Mouse (Mus musculus) liver, embryonic 13.5 days (tissue): ENCODE results near the gene Gm47791. TPM values are rescaled to one million over a fixed set of nuclear protein-coding genes. Genes with fewer than 3 reads are reported as not detected.

ENCODE experiments used
- ATAC-seq: fragments of 200-750 bp; cut with Nextera tagmentation; 2 replicates; pipeline ENCODE4 v1.8.0; 2017; ENCODE audit warnings: low read depth, mild to moderate bottlenecking, moderate number of reproducible peaks, moderate library complexity
- DNase-seq: peaks from one replicate; pipeline ENCODE4 v3.0.0; 2022
- H3K27ac ChIP-seq: fragments of 300-500 bp; sonication (generic); 2 replicates; pipeline ENCODE4 v1.5.1; 2015; ENCODE audit warnings: moderate library complexity, mild to moderate bottlenecking, inconsistent platforms
- H3K27me3 ChIP-seq: fragments of 300-500 bp; sonication (generic); 2 replicates; pipeline ENCODE4 v1.6.1; 2015; ENCODE audit warnings: mild to moderate bottlenecking, inconsistent platforms
- H3K36me3 ChIP-seq: fragments of 300-500 bp; sonication (generic); 2 replicates; pipeline ENCODE4 v1.6.1; 2015; ENCODE audit warnings: mild to moderate bottlenecking, inconsistent platforms
- H3K4me1 ChIP-seq: fragments of 300-500 bp; sonication (generic); replicated peaks from 2 replicates; pipeline ENCODE4 v1.6.1; 2015; ENCODE audit warnings: inconsistent platforms
- H3K4me2 ChIP-seq: fragments of 300-500 bp; sonication (generic); 2 replicates; pipeline ENCODE4 v1.6.1; 2015; ENCODE audit warnings: inconsistent platforms, mild to moderate bottlenecking, moderate library complexity
- H3K4me3 ChIP-seq: fragments of 300-500 bp; sonication (generic); replicated peaks from 2 replicates; pipeline ENCODE4 v1.5.1; 2015; ENCODE audit warnings: mild to moderate bottlenecking, inconsistent platforms
- H3K9ac ChIP-seq: fragments of 300-500 bp; sonication (generic); 2 replicates; pipeline ENCODE4 v1.6.1; 2015; ENCODE audit warnings: mild to moderate bottlenecking, inconsistent platforms
- H3K9me3 ChIP-seq: fragments of 300-500 bp; sonication (generic); replicated peaks from 2 replicates; pipeline ENCODE4 v1.6.1; 2016; ENCODE audit warnings: inconsistent platforms
- WGBS: fragments of 180-500 bp; shearing (Covaris S2); methylation state at CpG from one replicate; pipeline ENCODE4 v1.1.7; 2015; ENCODE audit not compliant: insufficient replicate concordance; 5-methylcytosine and 5-hydroxymethylcytosine counted together
- polyA plus RNA-seq: library from polyadenylated mRNA; unstranded; fragments of >200 nt; fragmentation: Nextera tagmentation; extraction: Ambion mirVana; gene quantifications from 2 replicates; pipeline ENCODE4 v1.2.1, GENCODE M21; 2015

Gene Gm47791
- polyA plus RNA-seq: not detected in 2 replicates

DNA sequence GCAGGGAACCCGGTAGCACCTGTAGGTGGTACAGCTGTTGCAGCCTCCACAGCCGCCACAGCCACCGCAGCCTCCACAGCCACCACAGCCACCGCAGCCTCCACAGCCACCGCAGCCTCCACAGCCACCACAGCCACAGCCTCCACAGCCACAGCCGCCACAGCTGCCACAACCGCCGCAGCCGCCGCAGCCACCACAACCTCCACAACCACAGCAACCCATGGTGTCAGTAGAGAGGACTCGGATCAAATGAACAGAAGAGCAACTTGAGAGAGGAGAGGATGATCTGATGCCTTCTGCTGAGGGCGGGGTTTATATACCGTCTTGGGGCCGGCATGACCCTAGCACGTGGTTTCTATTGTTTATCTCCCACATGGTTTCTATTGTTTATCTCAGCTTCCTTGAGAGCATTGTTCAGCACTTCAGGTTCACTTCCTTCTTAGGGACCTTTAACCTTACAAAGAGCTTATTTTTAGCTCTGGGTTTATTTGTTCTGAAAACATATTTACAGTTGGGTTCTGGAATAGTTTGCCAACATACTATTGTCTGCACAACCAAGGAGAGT, at the start of gene Gm47791:
Gene Gm47791 (minus strand): TSS at position 222 of the 565 bp plus-strand sequence.
- DNase-seq (no peak), ATAC-seq (0 out of 2 replicates have a peak, but pooled peaks have one; percentile 12)
- Histone ChIP-seq H3K9me3 (no peaks in the 10 kb centered on the region), H3K27ac (no peak within 1 kb of the TSS), H3K4me1 (no peaks in the 10 kb centered on the region), H3K4me2 (no peak within 1 kb of the TSS), H3K27me3 (no peaks in the 10 kb centered on the region), H3K4me3 (no peak within 1 kb of the TSS), H3K36me3 (no peaks in the 10 kb centered on the region), H3K9ac (no peak within 1 kb of the TSS)
- 63% methylated on average over 15 of the region's 15 CpGs for WGBS

DNA sequence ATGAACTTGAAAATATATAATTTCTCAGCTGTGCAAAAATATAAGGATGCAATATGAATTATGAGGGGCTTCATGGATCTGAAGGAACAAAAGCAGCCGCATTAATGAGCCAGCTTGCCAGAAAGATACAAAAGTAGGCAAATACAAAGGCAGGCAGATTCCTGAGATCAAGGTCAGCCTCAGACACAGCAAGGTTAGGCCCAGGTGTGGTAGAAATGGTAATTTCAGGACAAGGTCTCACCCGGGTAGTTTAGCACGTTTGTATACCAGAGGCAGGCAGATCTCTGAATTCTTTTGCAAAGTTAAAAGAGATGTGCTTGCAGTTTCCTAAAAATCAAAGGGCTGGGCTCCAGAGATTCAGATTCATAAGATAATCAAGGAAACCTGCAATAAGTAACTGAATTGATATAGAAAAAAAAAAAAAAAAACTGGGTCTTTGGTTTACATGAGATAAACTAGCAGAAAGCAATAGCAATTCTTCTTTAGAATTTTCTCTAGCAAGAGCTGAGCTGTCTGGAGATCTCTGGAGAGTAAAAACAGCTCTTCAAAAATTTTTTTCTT, 49.7 kb upstream of the Gm47791 start:
- no peak for DNase-seq
- H3K36me3 ChIP-seq: no peaks in the 10 kb centered on the region
- H3K9ac ChIP-seq: peak overlapping the region; percentile 70
- H3K27me3 ChIP-seq: no peaks in the 10 kb centered on the region
- no peaks in the 10 kb centered on the region for H3K9me3 ChIP-seq
- ATAC-seq: no peak
- H3K4me1 ChIP-seq: peaks cover 92% of the 10 kb centered on the region
- H3K4me2 ChIP-seq: peak overlapping the region; percentile 61
- 63% methylated on average over 3 of the region's 3 CpGs for WGBS
- peak overlapping the region; percentile 94 for H3K27ac ChIP-seq
- peak overlapping the region; percentile 44 for H3K4me3 ChIP-seq

DNA sequence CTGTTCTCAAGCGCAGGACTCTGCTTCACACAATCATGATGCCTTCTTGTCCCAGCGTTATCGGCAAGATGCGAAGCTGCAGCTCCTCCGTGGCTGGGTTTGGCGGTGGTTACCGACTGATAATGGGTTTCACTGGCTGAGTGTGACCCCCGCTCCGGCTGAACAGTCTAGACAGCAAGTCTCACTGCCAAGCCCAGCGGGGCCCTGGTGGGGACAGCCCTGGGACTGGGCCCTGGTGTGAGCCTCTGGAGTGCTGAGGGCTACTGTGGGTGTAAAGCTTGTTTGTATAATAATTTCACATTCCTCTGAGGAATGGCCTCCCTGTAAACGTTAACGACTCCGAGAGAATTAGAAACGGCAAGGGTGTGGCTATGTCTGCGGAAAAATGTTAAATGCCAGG, 49.1 kb upstream of the Gm47791 start:
- peak; percentile 74 for ATAC-seq
- WGBS: 26% methylated on average over 15 of the region's 15 CpGs
- Histone ChIP-seq H3K4me3 (peak overlapping the region; percentile 44), H3K27ac (peak overlapping the region; percentile 94), H3K27me3 (no peaks in the 10 kb centered on the region), H3K4me2 (peak overlapping the region; percentile 61), H3K36me3 (no peaks in the 10 kb centered on the region), H3K9ac (peak overlapping the region; percentile 70), H3K9me3 (no peaks in the 10 kb centered on the region), H3K4me1 (peaks cover 93% of the 10 kb centered on the region)
- DNase-seq: peak; percentile 87

DNA sequence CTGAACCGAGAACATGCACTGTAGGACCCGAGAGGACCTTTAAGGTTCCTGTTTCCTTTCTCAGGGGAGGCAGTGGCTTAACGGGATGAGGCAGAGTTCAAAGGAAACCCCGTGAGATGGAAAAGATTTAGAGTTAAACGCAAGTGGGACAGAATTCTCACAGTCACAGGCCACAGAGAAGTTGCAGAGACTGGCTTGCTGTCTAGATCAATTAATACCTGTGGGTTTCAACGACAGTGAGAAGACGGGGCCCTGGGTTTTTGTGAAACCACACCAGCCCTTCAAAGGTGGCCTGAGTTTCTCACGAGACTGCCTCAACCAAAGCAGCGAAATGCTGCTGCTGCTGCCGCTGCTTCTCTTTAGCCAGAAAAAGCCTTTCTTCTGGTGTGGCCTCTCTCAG, 48.3 kb upstream of the Gm47791 start:
- no peak for DNase-seq
- Histone ChIP-seq H3K4me3 (no peak overlapping the region), H3K36me3 (no peaks in the 10 kb centered on the region), H3K9ac (peak overlapping the region; percentile 70), H3K4me2 (peak overlapping the region; percentile 61), H3K9me3 (no peaks in the 10 kb centered on the region), H3K4me1 (peaks cover 93% of the 10 kb centered on the region), H3K27ac (peak overlapping the region; percentile 94), H3K27me3 (no peaks in the 10 kb centered on the region)
- ATAC-seq: no peak
- WGBS: 45% methylated on average over 10 of the region's 10 CpGs

DNA sequence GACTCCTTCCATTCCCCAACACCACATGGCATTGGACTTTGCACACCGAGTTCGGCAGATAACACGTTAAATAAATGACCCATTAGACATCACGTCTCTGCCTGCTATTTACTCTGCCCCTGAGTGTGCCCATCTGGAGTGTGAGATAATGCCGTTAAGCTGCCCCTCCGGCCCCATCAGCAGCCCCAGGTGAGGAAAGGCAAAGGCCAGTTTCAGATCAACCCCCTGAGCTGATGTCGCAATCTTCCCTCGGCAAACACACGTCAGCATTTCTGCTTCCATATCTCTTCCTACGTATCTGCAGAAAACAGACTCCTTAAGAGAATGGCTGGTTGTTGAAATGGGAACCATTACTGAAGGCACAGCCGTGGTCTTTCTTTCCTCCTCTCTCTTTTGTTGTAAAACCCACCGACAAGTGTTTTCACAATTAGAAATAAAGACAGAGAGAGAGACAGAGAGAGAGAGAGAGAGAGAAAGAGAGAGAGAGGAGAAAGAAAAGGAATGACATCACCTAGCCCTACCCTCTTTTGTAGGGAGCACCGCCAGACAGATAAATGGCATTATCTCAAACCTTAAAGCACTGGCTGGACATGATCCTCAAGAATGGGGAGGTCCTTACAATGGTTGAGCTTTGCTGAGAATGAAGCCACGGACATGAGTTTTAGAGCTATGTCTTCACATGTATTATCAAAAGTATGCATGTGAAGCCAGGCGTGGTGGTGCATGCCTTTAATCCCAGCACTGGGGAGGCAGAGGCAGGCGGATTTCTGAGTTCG, 45.1 kb upstream of the Gm47791 start:
- H3K27ac ChIP-seq: peak overlapping the region; percentile 96
- H3K9ac ChIP-seq: peak overlapping the region; percentile 71
- WGBS: 13% methylated on average over 17 of the region's 17 CpGs
- peak overlapping the region; percentile 25 for H3K4me3 ChIP-seq
- ATAC-seq (peak; percentile 94), DNase-seq (peak; percentile 93)
- H3K4me2 ChIP-seq: peak overlapping the region; percentile 58
- H3K4me1 ChIP-seq: peaks cover 87% of the 10 kb centered on the region
- no peaks in the 10 kb centered on the region for H3K9me3 ChIP-seq
- H3K27me3 ChIP-seq: no peaks in the 10 kb centered on the region
- H3K36me3 ChIP-seq: no peaks in the 10 kb centered on the region

DNA sequence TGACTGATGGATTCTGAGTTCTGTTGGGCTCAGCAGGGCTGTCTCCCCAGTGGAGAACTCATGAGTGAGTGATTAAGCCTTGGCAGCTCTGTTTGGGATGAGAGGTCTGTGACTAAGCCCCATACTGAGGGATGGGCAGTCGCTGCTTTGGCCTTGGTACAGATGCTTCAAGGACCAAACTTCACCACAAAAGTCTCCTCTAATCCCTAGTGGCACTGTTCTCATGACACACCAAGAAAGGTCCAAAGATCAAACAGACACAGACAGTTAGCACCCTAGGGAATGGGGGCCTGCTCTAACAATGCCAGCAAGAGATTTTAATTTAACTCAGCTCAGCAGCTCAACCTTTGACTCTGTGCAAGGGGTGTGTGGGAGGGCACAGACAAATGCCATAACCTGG, 40.7 kb upstream of the Gm47791 start:
- Histone ChIP-seq H3K4me2 (no peak overlapping the region), H3K27ac (peak overlapping the region; percentile 7), H3K4me1 (peaks cover 55% of the 10 kb centered on the region), H3K27me3 (no peaks in the 10 kb centered on the region), H3K36me3 (no peaks in the 10 kb centered on the region), H3K9me3 (no peaks in the 10 kb centered on the region), H3K4me3 (no peak overlapping the region), H3K9ac (peak overlapping the region; percentile 39; the same call in 1 of the 2 replicates)
- DNase-seq: no peak
- 58% methylated on average over 1 of the region's 1 CpGs for WGBS
- no peak for ATAC-seq

DNA sequence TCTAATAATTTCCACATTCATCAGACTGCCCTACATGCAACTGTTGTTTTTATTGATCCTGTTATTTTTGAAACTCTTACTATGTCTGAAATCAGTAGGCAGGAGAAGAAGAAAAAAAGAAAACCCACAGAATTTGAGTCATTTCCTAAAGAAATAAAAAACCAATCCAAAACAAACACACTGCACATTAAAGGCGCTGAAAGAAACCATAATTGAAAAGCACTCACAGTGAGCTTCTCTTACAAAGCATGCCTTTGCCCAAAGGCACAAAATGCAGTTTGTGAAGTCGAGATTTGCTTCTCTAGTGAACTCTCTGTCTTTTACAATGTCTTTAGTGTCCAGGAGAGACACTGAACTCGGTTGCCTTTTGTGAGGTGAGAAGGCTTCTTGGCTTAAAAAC, 37.5 kb upstream of the Gm47791 start:
- Histone ChIP-seq H3K27ac (peak overlapping the region; percentile 53), H3K9me3 (no peaks in the 10 kb centered on the region), H3K36me3 (no peaks in the 10 kb centered on the region), H3K4me2 (no peak overlapping the region), H3K27me3 (no peaks in the 10 kb centered on the region), H3K4me1 (peaks cover 32% of the 10 kb centered on the region), H3K9ac (peak overlapping the region; percentile 35; the same call in 1 of the 2 replicates), H3K4me3 (no peak overlapping the region)
- DNase-seq (no peak), ATAC-seq (no peak)
- 68% methylated on average over 3 of the region's 3 CpGs for WGBS

DNA sequence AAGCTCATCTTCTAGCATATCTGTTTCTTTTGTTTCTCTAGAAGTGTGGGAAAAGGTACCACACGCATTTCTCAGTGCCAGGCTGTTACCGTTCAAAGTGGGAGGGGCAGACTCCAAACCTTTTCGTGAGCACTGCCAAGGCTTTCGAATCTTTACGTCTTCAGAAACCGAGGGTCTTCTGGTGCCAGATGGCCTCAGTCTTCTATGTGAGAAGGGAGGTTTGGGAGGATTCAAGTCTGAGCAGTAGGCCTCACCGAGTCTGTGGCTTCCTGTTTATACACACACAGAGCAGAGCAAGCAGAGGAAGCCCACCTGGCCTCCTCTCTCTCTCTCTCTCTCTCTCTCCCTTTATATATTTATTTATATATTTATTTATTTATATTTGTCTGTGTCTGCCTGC, 36.2 kb upstream of the Gm47791 start:
- Histone ChIP-seq H3K4me2 (no peak overlapping the region), H3K36me3 (no peaks in the 10 kb centered on the region), H3K9me3 (no peaks in the 10 kb centered on the region), H3K27me3 (no peaks in the 10 kb centered on the region), H3K4me1 (peaks cover 22% of the 10 kb centered on the region), H3K9ac (no peak overlapping the region), H3K27ac (no peak overlapping the region), H3K4me3 (no peak overlapping the region)
- no peak for ATAC-seq
- DNase-seq: no peak
- 75% methylated on average over 7 of the region's 7 CpGs for WGBS

DNA sequence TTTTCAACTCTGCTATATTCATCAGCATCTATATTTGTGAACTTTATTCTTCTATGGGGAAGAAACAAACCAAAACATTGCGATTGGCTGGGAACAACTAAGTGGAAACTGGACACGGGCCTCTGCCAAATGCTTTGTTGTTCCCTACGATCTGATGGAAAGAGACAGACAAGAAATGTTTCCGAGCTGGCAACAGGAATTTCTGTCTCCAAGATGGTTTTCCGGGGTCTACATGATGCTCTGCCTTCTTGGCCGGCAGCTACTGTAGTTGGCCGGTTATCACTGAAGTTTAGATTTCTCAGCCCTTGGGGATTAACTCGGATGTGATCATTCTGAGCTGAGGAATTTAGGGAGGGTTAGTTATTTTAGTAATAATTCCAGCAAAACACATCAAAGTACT, 35.3 kb upstream of the Gm47791 start:
- Histone ChIP-seq H3K9ac (no peak overlapping the region), H3K4me2 (no peak overlapping the region), H3K36me3 (no peaks in the 10 kb centered on the region), H3K4me3 (no peak overlapping the region), H3K9me3 (no peaks in the 10 kb centered on the region), H3K27me3 (peaks cover 4% of the 10 kb centered on the region; the same call in 1 of the 2 replicates), H3K27ac (peak overlapping the region; percentile 41), H3K4me1 (peaks cover 16% of the 10 kb centered on the region)
- WGBS: 80% methylated on average over 8 of the region's 8 CpGs
- ATAC-seq (no peak), DNase-seq (no peak)

DNA sequence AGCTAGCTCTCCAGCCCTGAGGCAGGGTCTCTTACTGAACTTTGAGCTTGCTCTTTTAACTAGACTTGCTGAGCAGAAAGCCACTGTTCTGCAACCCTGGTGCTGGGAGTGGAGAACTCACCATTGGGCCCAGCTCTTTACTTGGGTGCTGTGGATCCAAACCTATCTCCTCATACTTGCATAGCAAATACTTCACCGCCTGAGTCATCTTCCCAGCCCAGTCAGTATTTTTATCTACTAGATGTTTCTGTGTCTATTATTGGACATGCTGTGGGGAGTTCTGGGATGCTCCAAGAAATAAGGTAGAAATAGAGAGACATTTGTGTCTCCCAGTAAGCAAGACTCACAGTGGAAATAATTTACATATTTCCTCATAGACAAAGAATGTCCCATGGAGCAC, 33.0 kb upstream of the Gm47791 start:
- ATAC-seq (peak; percentile 73), DNase-seq (no peak)
- WGBS: 82% methylated on average over 1 of the region's 1 CpGs
- H3K4me3 ChIP-seq: no peak overlapping the region
- peaks cover 9% of the 10 kb centered on the region for H3K4me1 ChIP-seq
- H3K36me3 ChIP-seq: no peaks in the 10 kb centered on the region
- no peaks in the 10 kb centered on the region for H3K9me3 ChIP-seq
- no peak overlapping the region for H3K4me2 ChIP-seq
- peaks cover 4% of the 10 kb centered on the region; the same call in 1 of the 2 replicates for H3K27me3 ChIP-seq
- 0 out of 2 replicates have a peak overlapping the region, but pooled peaks have one; percentile 24 for H3K9ac ChIP-seq
- peak overlapping the region; percentile 51 for H3K27ac ChIP-seq

DNA sequence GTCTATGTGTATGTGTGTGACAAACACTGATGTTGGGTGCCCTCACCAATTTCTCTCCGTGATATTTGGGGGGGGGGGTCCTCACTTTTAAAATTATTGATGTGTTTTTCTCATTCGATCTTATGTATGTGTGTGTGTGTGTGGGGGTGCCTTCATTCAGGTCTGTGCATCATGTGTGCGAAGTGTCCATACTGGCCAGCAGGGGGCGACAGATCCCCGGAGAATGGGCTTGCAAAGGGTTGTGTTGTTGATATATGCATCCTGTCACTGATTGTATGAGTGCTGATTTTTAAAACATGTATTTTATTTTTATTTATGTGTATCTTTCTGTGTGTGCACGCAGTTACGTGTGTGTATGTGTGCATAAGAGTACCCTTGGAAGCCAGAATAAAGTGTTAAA, 32.6 kb upstream of the Gm47791 start:
- DNase-seq (peak; percentile 52), ATAC-seq (peak; percentile 84)
- WGBS: 52% methylated on average over 7 of the region's 7 CpGs
- no peaks in the 10 kb centered on the region for H3K36me3 ChIP-seq
- H3K9me3 ChIP-seq: no peaks in the 10 kb centered on the region
- no peak overlapping the region for H3K4me3 ChIP-seq
- peak overlapping the region; percentile 51; the same call in 1 of the 2 replicates for H3K27ac ChIP-seq
- no peak overlapping the region for H3K9ac ChIP-seq
- H3K4me2 ChIP-seq: no peak overlapping the region
- H3K27me3 ChIP-seq: peaks cover 4% of the 10 kb centered on the region; the same call in 1 of the 2 replicates
- H3K4me1 ChIP-seq: peaks cover 9% of the 10 kb centered on the region
